Mouse (Mus musculus) stomach, embryonic 16.5 days (tissue): ENCODE data around the gene Ctdsp2. TPM values are rescaled to one million over a fixed set of nuclear protein-coding genes. Genes with fewer than 3 reads are reported as not detected.

ENCODE experiments used
- ATAC-seq: fragments of 200-750 bp; cut with Nextera tagmentation; 2 replicates; pipeline ENCODE4 v1.8.0; 2017; ENCODE audit warnings: moderate number of reproducible peaks, moderate TSS enrichment; ENCODE audit not compliant: insufficient read depth, low FRiP score
- H3K27ac ChIP-seq: fragments of 300-500 bp; sonication (generic); 2 replicates; pipeline ENCODE4 v1.5.1; 2014; ENCODE audit warnings: low read length
- H3K27me3 ChIP-seq: fragments of 300-500 bp; sonication (generic); 2 replicates; pipeline ENCODE4 v1.6.1; 2014; ENCODE audit warnings: low read length, control low read depth, mixed read lengths; ENCODE audit not compliant: control insufficient read depth, insufficient read depth
- H3K36me3 ChIP-seq: fragments of 300-500 bp; sonication (generic); 2 replicates; pipeline ENCODE4 v1.6.1; 2014; ENCODE audit warnings: low read length; ENCODE audit not compliant: control insufficient read depth, insufficient read depth
- H3K4me1 ChIP-seq: fragments of 300-500 bp; sonication (generic); 2 replicates; pipeline ENCODE4 v1.6.1; 2014; ENCODE audit warnings: low read length, control low read depth, mixed read lengths; ENCODE audit not compliant: control insufficient read depth, insufficient read depth
- H3K4me2 ChIP-seq: fragments of 300-500 bp; sonication (generic); 2 replicates; pipeline ENCODE4 v1.6.1; 2014; ENCODE audit warnings: low read depth, low read length, mixed read lengths
- H3K4me3 ChIP-seq: fragments of 300-500 bp; sonication (generic); replicated peaks from 2 replicates; pipeline ENCODE4 v1.5.1; 2014; ENCODE audit warnings: mild to moderate bottlenecking, low read length
- H3K9ac ChIP-seq: fragments of 300-500 bp; sonication (generic); 2 replicates; pipeline ENCODE4 v1.6.1; 2014; ENCODE audit warnings: low read length
- H3K9me3 ChIP-seq: fragments of 300-500 bp; sonication (generic); replicated peaks from 2 replicates; pipeline ENCODE4 v1.6.1; 2016; ENCODE audit warnings: low read length, control low read depth; ENCODE audit not compliant: control insufficient read depth
- WGBS: fragments of 180-500 bp; shearing (Covaris S2); extraction: QIAGEN DNeasy Blood & Tissue Kit; methylation state at CpG from one replicate; pipeline ENCODE4 v1.1.7; 2014; 5-methylcytosine and 5-hydroxymethylcytosine counted together
- polyA plus RNA-seq: library from polyadenylated mRNA; unstranded; fragments of >200 nt; fragmentation: Nextera tagmentation; extraction: Ambion mirVana; gene quantifications from 2 replicates; pipeline ENCODE4 v1.2.1, GENCODE M21; 2015

Ctdsp2 gene
- polyA plus RNA-seq, 1 experiment from 2014 or later: 53.4 TPM

DNA sequence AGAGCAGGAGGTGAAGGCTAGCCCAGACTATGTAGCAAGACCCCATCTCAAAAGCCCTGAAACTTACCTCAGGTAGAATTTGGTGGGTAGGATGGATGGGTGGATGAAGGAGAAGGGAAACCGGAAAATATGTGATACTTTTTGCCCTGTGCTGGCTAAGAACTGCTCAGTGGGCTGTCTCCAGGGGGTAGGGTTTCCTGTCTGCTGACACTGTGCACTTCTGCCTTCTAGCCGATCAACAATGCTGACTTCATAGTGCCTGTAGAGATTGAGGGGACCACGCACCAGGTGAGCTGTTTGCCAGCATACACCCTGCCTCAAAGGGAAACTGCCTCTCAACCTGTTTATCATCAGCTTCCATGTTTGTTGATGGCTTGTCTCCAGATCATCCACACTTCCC is 15.1 kb downstream of the Ctdsp2 start:
- H3K4me1 ChIP-seq: peaks cover 23% of the 10 kb centered on the region
- H3K4me2 ChIP-seq: no peak overlapping the region
- H3K27ac ChIP-seq: no peak overlapping the region
- H3K27me3 ChIP-seq: no peaks in the 10 kb centered on the region
- WGBS: 83% methylated on average over 3 of the region's 3 CpGs
- H3K36me3 ChIP-seq: peaks cover 49% of the 10 kb centered on the region
- ATAC-seq: no peak
- H3K9me3 ChIP-seq: no peaks in the 10 kb centered on the region
- no peak overlapping the region for H3K4me3 ChIP-seq
- H3K9ac ChIP-seq: no peak overlapping the region

- H3K4me3 ChIP-seq: no peak overlapping the region
- peaks cover 47% of the 10 kb centered on the region for H3K36me3 ChIP-seq
- peaks cover 6% of the 10 kb centered on the region; the same call in 1 of the 2 replicates for H3K4me1 ChIP-seq
- no peaks in the 10 kb centered on the region for H3K27me3 ChIP-seq
- WGBS: 48% methylated on average over 13 of the region's 13 CpGs
- no peaks in the 10 kb centered on the region for H3K9me3 ChIP-seq
- ATAC-seq: no peak; the same call in 1 of the 2 replicates
- H3K27ac ChIP-seq: no peak overlapping the region
- H3K4me2 ChIP-seq: no peak overlapping the region
- no peak overlapping the region for H3K9ac ChIP-seq
These were observed 19.0 kb downstream of the Ctdsp2 start for GRCm38 (mm10) chr10:126997340-126998113.

GRCm38 (mm10) chr10:127000529-127000928 is 22.0 kb downstream of the Ctdsp2 start, which contains the start of gene Avil:
Gene Avil, plus strand, starts transcription at chr10:127000709.
- Histone ChIP-seq H3K9ac (no peak within 1 kb of the TSS), H3K27me3 (no peaks in the 10 kb centered on the region), H3K36me3 (peaks cover 18% of the 10 kb centered on the region; the same call in 1 of the 2 replicates), H3K27ac (0 out of 2 replicates have a peak within 1 kb of the TSS, but pooled peaks have one; percentile 47), H3K9me3 (no peaks in the 10 kb centered on the region), H3K4me1 (peaks cover 6% of the 10 kb centered on the region; the same call in 1 of the 2 replicates), H3K4me3 (no peak within 1 kb of the TSS), H3K4me2 (no peak within 1 kb of the TSS)
- no peak for ATAC-seq
- 76% methylated on average over 5 of the region's 5 CpGs for WGBS

DNA sequence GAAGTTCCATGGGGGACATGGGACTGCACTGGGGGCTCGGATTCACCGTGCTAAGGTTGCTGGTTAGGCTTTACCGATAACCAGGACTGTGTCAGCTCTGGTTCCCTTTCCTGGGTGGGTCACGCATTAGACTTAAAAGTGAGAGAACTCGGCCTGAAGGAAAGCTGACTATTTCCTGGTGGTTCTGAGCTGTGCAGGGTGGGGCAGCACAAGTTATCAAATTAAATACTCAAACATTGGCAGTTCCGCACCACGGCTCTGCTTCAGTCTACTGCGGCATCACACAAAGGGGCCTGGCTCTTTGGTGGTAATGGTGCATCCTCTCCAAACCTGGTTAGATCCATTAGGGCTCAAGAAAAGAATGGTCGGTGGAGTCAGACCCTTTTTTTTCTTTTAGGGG is 22.8 kb downstream of the Ctdsp2 start:
- ATAC-seq: peak; percentile 10
- no peak overlapping the region for H3K4me3 ChIP-seq
- H3K9me3 ChIP-seq: no peaks in the 10 kb centered on the region
- H3K9ac ChIP-seq: no peak overlapping the region
- peaks cover 6% of the 10 kb centered on the region; the same call in 1 of the 2 replicates for H3K4me1 ChIP-seq
- 67% methylated on average over 9 of the region's 9 CpGs for WGBS
- H3K36me3 ChIP-seq: peaks cover 17% of the 10 kb centered on the region; the same call in 1 of the 2 replicates
- H3K27me3 ChIP-seq: no peaks in the 10 kb centered on the region
- H3K27ac ChIP-seq: 0 out of 2 replicates have a peak overlapping the region, but pooled peaks have one; percentile 47
- no peak overlapping the region for H3K4me2 ChIP-seq

DNA sequence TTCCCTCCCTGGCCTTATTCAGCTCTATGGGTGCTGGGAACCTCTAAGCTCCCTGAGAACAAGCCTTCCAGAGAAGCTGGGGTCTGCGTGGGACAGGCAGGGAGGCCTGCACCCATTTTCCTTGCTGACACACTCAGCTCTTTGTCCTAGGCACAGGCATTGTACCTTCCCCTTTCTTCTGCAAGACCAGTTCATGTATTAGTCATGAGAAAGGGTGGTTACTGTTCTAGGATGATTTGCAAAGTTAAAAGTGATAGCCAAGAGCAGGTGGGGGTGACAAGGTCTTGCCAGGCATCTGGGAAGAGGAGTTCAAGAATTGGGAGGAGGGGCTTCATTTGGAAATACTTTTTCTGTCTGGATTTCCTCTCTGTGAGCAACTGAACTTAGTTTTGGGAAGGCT is 23.5 kb downstream of the Ctdsp2 start:
- ATAC-seq: no peak
- no peak overlapping the region for H3K4me2 ChIP-seq
- H3K9me3 ChIP-seq: no peaks in the 10 kb centered on the region
- 71% methylated on average over 1 of the region's 1 CpGs for WGBS
- H3K27me3 ChIP-seq: no peaks in the 10 kb centered on the region
- peaks cover 6% of the 10 kb centered on the region; the same call in 1 of the 2 replicates for H3K4me1 ChIP-seq
- no peak overlapping the region for H3K4me3 ChIP-seq
- H3K27ac ChIP-seq: no peak overlapping the region
- H3K9ac ChIP-seq: no peak overlapping the region
- peaks cover 17% of the 10 kb centered on the region; the same call in 1 of the 2 replicates for H3K36me3 ChIP-seq

GRCm38 (mm10) chr10:127002765-127003164 is 24.2 kb downstream of the Ctdsp2 start:
- ATAC-seq: no peak
- Histone ChIP-seq H3K4me2 (no peak overlapping the region), H3K4me1 (no peaks in the 10 kb centered on the region), H3K9me3 (no peaks in the 10 kb centered on the region), H3K9ac (no peak overlapping the region), H3K4me3 (no peak overlapping the region), H3K27me3 (no peaks in the 10 kb centered on the region), H3K27ac (no peak overlapping the region), H3K36me3 (peaks cover 11% of the 10 kb centered on the region; the same call in 1 of the 2 replicates)
- 81% methylated on average over 5 of the region's 5 CpGs for WGBS

DNA sequence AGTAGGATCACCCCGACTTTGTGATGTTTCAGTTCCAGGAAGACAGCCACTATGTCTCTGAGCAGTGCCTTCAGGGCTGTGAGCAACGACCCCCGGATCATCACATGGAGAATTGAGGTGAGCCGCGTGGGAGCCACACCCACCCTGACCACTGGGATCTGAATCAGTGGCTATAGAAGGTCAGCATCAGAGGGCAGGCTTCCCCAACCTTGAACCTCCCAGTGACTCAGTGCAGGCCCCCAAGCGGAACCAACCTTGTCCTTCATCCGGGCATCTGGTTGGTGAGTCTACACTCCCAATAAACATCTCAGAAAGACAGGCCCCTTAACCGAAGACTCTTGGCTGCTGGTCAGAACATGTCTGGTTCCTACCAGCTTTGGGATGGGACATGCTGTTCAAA is 24.8 kb downstream of the Ctdsp2 start:
- Histone ChIP-seq H3K27me3 (no peaks in the 10 kb centered on the region), H3K4me2 (no peak overlapping the region), H3K4me3 (no peak overlapping the region), H3K9ac (no peak overlapping the region), H3K27ac (no peak overlapping the region), H3K4me1 (no peaks in the 10 kb centered on the region), H3K36me3 (peaks cover 5% of the 10 kb centered on the region; the same call in 1 of the 2 replicates), H3K9me3 (no peaks in the 10 kb centered on the region)
- ATAC-seq: no peak
- WGBS: 82% methylated on average over 8 of the region's 8 CpGs

DNA sequence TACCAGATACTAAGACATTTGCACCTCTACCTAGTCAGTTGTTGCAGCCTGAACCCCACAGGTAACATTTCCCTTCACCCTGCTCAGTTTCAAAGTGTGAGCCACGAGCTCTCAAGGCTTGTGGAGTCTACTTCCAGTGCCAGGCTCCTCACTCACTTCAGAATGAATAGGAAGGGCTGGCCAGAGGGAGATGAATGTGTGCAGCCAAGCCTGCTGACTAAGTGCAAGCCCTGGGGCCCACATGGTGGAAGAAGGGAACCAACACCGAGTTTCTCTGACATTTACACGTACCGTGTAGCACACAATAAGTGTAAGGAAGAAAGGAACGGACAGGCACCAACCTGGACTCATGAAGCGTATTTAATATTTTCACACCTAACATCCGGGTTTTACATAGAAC is 25.3 kb downstream of the Ctdsp2 start:
- no peak overlapping the region for H3K4me2 ChIP-seq
- ATAC-seq: no peak
- no peak overlapping the region for H3K27ac ChIP-seq
- H3K4me1 ChIP-seq: no peaks in the 10 kb centered on the region
- no peaks in the 10 kb centered on the region for H3K9me3 ChIP-seq
- H3K36me3 ChIP-seq: peaks cover under 1% of the 10 kb centered on the region; the same call in 1 of the 2 replicates
- H3K4me3 ChIP-seq: no peak overlapping the region
- 78% methylated on average over 7 of the region's 7 CpGs for WGBS
- no peaks in the 10 kb centered on the region for H3K27me3 ChIP-seq
- no peak overlapping the region for H3K9ac ChIP-seq

GRCm38 (mm10) chr10:127016488-127016887 is 38.0 kb downstream of the Ctdsp2 start:
- ATAC-seq: no peak
- Histone ChIP-seq H3K36me3 (no peaks in the 10 kb centered on the region), H3K27ac (no peak overlapping the region), H3K4me3 (no peak overlapping the region), H3K27me3 (no peaks in the 10 kb centered on the region), H3K9me3 (no peaks in the 10 kb centered on the region), H3K4me2 (no peak overlapping the region), H3K4me1 (no peaks in the 10 kb centered on the region), H3K9ac (no peak overlapping the region)
- WGBS: 51% methylated on average over 5 of the region's 5 CpGs
